Mouse (Mus musculus) erythroblast, embryonic 14.5 days (primary cell): ENCODE results near the gene Batf. TPM values are rescaled to one million over a fixed set of nuclear protein-coding genes. Genes with fewer than 3 reads are reported as not detected.
"Not testable (repeated sequence)": the region's sequence is repeated elsewhere in the genome, so short reads cannot be mapped to it uniquely, and the experiment has no call there.

Experiments used
- H3K27me3 ChIP-seq: 2 replicates; pipeline ENCODE4 v1.6.1; 2012; ENCODE audit warnings: inconsistent platforms; ENCODE audit not compliant: control insufficient read depth
- H3K36me3 ChIP-seq: 2 replicates; pipeline ENCODE4 v1.6.1; 2012; ENCODE audit warnings: mild to moderate bottlenecking, inconsistent platforms; ENCODE audit not compliant: control insufficient read depth
- H3K4me1 ChIP-seq: 2 replicates; pipeline ENCODE4 v1.6.1; 2012; ENCODE audit warnings: inconsistent platforms; ENCODE audit not compliant: control insufficient read depth
- H3K4me3 ChIP-seq: replicated peaks from 2 replicates; pipeline ENCODE3; 2012; ENCODE audit warnings: moderate library complexity, mild to moderate bottlenecking, inconsistent platforms
- H3K9me3 ChIP-seq: 2 replicates; pipeline ENCODE4 v1.6.1; 2012; ENCODE audit warnings: low read length, inconsistent platforms, mixed read lengths; ENCODE audit not compliant: control insufficient read depth
- GATA1 ChIP-seq: IDR thresholded peaks from 2 replicates; pipeline ENCODE4 v1.6.1; 2012; ENCODE audit warnings: low read length, inconsistent platforms, mixed read lengths
- TAL1 ChIP-seq: IDR thresholded peaks from 3 replicates; pipeline ENCODE4 v1.6.1; 2012; ENCODE audit warnings: low read length, inconsistent platforms, mixed read lengths
- polyA plus RNA-seq: library from polyadenylated mRNA; stranded (reverse); fragments of >175 nt; gene quantifications from 2 replicates; pipeline ENCODE4 v1.2.3, GENCODE M21; 2012

Batf gene
- polyA plus RNA-seq, 1 experiment = 0.12 TPM

- no peak overlapping the region for H3K4me3 ChIP-seq
- H3K4me1 ChIP-seq = no peaks in the 10 kb centered on the region
- no peaks in the 10 kb centered on the region for H3K36me3 ChIP-seq
- no peak for TF ChIP-seq TAL1
- TF ChIP-seq GATA1 = no peak
- H3K27me3 ChIP-seq = no peaks in the 10 kb centered on the region
- H3K9me3 ChIP-seq = peaks cover 7% of the 10 kb centered on the region
Measured at GRCm38 (mm10) chr12:85647346-85647745, 39.1 kb upstream of the Batf start.

DNA sequence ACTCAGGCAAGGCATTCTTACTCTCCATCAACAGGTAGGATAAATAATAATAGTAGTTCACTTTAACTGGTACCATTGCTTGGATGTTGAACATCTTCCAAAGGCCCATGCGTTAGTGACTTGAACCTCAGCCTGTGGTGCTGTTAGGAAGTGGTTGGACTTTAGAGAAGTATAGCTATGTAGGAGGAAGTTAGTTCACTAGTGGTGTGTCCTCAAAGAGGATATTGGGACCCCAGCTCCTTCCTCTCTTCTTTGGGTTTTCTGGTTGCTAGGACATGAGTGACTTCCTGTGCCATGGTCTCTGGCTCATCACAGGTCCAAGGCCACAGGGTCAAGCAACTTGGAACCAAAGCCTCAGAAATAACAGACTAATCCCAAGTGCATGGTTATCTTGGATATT lies 38.5 kb upstream of the Batf start:
- Histone ChIP-seq H3K9me3 (peaks cover 7% of the 10 kb centered on the region), H3K27me3 (no peaks in the 10 kb centered on the region), H3K4me1 (no peaks in the 10 kb centered on the region), H3K4me3 (no peak overlapping the region), H3K36me3 (no peaks in the 10 kb centered on the region)
- no peak for TF ChIP-seq TAL1
- TF ChIP-seq GATA1 = no peak

GRCm38 (mm10) chr12:85659319-85659718 lies 27.1 kb upstream of the Batf start:
- no peaks in the 10 kb centered on the region for H3K36me3 ChIP-seq
- H3K27me3 ChIP-seq = no peaks in the 10 kb centered on the region
- H3K4me1 ChIP-seq = no peaks in the 10 kb centered on the region
- no peak for TF ChIP-seq GATA1
- no peak for TF ChIP-seq TAL1
- H3K4me3 ChIP-seq = no peak overlapping the region
- no peaks in the 10 kb centered on the region for H3K9me3 ChIP-seq

DNA sequence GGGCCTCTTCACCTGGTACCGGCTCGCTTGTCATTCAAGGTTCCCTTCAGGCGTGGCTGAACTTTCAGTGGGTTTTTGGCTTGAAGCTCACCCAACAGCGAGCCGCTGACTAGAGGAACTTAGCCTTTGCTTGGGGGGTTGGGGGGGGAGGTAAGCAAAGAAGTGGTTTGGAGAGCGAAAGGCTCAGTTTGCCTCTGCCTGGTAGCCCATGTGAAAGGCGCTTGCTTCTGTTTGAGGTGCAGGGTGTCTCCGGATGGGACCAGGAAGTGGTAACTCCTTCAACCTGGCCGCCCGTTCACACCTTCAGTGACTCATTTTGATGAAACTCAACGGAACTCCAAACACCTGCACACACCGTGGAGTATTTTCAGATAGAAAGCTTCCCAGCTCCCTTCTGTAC lies 25.6 kb upstream of the Batf start:
- Histone ChIP-seq H3K4me1 (no peaks in the 10 kb centered on the region), H3K36me3 (no peaks in the 10 kb centered on the region), H3K27me3 (no peaks in the 10 kb centered on the region), H3K9me3 (no peaks in the 10 kb centered on the region), H3K4me3 (no peak overlapping the region)
- TF ChIP-seq TAL1 = no peak
- no peak for TF ChIP-seq GATA1

GRCm38 (mm10) chr12:85662232-85662631 lies 24.2 kb upstream of the Batf start:
- not testable (repeated sequence) for H3K9me3 ChIP-seq, H3K4me1 ChIP-seq, H3K27me3 ChIP-seq, H3K4me3 ChIP-seq, H3K36me3 ChIP-seq

- Histone ChIP-seq H3K27me3 (no peaks in the 10 kb centered on the region), H3K4me1 (no peaks in the 10 kb centered on the region), H3K4me3 (no peak overlapping the region), H3K9me3 (no peaks in the 10 kb centered on the region), H3K36me3 (no peaks in the 10 kb centered on the region)
- TF ChIP-seq TAL1 = no peak
- TF ChIP-seq GATA1 = no peak
Measured at GRCm38 (mm10) chr12:85662896-85663295, 23.6 kb upstream of the Batf start.

DNA sequence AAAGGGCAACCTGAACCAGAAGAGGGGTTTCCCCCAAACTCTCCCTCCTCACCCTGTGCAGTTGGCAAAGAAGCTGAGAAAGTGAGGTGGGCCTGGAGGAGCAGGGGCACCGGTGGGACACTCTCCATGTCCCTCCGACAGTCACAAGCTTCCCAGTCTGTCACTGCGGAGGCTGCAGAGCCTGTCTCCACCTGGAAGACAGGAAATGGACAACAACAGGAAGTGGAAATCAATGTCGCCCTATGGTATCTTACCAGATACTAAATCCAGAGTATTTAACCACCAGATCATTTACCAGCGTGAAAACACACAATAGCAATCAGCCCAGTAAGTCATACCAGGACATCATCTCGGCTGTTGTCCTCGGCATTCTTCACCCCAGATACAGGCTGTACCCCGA lies 20.4 kb upstream of the Batf start:
- Histone ChIP-seq H3K27me3 (no peaks in the 10 kb centered on the region), H3K36me3 (no peaks in the 10 kb centered on the region), H3K9me3 (no peaks in the 10 kb centered on the region), H3K4me3 (no peak overlapping the region), H3K4me1 (no peaks in the 10 kb centered on the region)
- TF ChIP-seq GATA1 (no peak), TAL1 (no peak)

GRCm38 (mm10) chr12:85667071-85667470 lies 19.4 kb upstream of the Batf start:
- TF ChIP-seq GATA1 = no peak
- TF ChIP-seq TAL1 = no peak

DNA sequence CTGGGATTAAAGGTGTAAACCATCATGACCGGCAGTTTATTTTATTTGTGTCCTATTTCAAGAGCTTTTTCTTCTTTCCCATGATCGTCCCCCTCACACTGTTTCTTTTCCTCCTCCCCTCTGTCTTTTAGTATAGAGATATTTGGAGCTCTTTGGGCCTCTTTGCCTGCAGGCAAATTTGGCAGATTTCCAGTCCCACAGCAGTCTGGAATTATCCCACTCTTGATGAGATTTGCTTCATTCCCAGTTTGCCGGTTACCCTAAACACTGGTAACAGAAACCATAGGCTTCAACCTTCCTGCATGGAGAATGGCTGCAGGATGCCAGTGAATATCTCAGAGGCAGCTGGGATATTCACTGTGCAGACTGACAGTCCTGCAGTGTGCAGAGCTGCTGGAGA lies 17.8 kb upstream of the Batf start:
- Histone ChIP-seq H3K9me3 (no peaks in the 10 kb centered on the region), H3K27me3 (no peaks in the 10 kb centered on the region), H3K36me3 (no peaks in the 10 kb centered on the region), H3K4me1 (no peaks in the 10 kb centered on the region), H3K4me3 (no peak overlapping the region)
- TF ChIP-seq TAL1 (no peak), GATA1 (no peak)

More at GRCm38 (mm10) chr12:85667071-85667470, 19.4 kb upstream of the Batf start:
- Histone ChIP-seq H3K9me3 (no peaks in the 10 kb centered on the region), H3K27me3 (no peaks in the 10 kb centered on the region), H3K36me3 (no peaks in the 10 kb centered on the region), H3K4me1 (no peaks in the 10 kb centered on the region), H3K4me3 (no peak overlapping the region)

DNA sequence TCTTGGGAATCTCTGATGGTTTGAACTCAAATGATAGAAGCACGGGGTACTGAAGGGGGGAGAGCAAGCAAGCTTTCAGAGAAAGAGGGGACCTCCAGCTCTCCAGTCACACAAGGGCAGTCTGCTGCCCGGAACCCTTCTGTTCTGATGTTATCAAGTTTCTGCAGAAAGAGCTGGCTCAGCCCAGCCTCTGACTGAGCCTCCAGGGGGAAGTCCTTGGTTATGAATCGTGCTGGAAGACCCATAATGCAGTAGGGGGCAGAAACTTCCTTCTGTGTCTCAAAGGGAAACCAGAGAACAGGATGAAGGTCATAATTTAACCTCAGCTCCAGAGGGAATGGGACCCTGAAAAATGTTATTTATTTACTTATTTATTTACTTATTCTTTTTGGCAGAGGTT lies 16.4 kb upstream of the Batf start:
- H3K9me3 ChIP-seq = no peaks in the 10 kb centered on the region
- H3K4me1 ChIP-seq = no peaks in the 10 kb centered on the region
- TF ChIP-seq TAL1 = no peak
- TF ChIP-seq GATA1 = no peak
- H3K4me3 ChIP-seq = no peak overlapping the region
- no peaks in the 10 kb centered on the region for H3K27me3 ChIP-seq
- no peaks in the 10 kb centered on the region for H3K36me3 ChIP-seq

- Histone ChIP-seq H3K27me3 (no peaks in the 10 kb centered on the region), H3K36me3 (no peaks in the 10 kb centered on the region), H3K4me1 (no peaks in the 10 kb centered on the region), H3K4me3 (no peak overlapping the region), H3K9me3 (no peaks in the 10 kb centered on the region)
- TF ChIP-seq TAL1 = no peak
- no peak for TF ChIP-seq GATA1
Measured at GRCm38 (mm10) chr12:85673914-85674313, 12.6 kb upstream of the Batf start.
